Mouse (Mus musculus) hindbrain, postnatal 0 days (tissue): ENCODE results near the gene Cdk4. TPM values are rescaled to one million over a fixed set of nuclear protein-coding genes. Genes with fewer than 3 reads are reported as not detected.

Experiments
- ATAC-seq: fragments of 200-750 bp; cut with Nextera tagmentation; 2 replicates; pipeline ENCODE4 v1.8.0; 2017; ENCODE audit warnings: mild to moderate bottlenecking, moderate TSS enrichment, moderate library complexity
- DNase-seq: peaks from one replicate; pipeline ENCODE4 v3.0.0-alpha.2; 2015; ENCODE audit warnings: low spot score
- H3K27ac ChIP-seq: fragments of 300-500 bp; sonication (generic); 2 replicates; pipeline ENCODE4 v1.5.1; 2014; ENCODE audit warnings: mild to moderate bottlenecking
- H3K27me3 ChIP-seq: fragments of 300-500 bp; sonication (generic); 2 replicates; pipeline ENCODE4 v1.6.1; 2014; ENCODE audit warnings: low read length, mixed read lengths; ENCODE audit not compliant: insufficient read depth
- H3K36me3 ChIP-seq: fragments of 300-500 bp; sonication (generic); 2 replicates; pipeline ENCODE4 v1.6.1; 2014; ENCODE audit warnings: low read length, mixed read lengths; ENCODE audit not compliant: insufficient read depth
- H3K4me1 ChIP-seq: fragments of 300-500 bp; sonication (generic); 2 replicates; pipeline ENCODE4 v1.6.1; 2014; ENCODE audit warnings: antibody characterized with exemption, low read length, mixed read lengths; ENCODE audit not compliant: insufficient read depth
- H3K4me2 ChIP-seq: fragments of 300-500 bp; sonication (generic); 2 replicates; pipeline ENCODE4 v1.6.1; 2014; ENCODE audit warnings: low read depth, mild to moderate bottlenecking, low read length, moderate library complexity, mixed read lengths
- H3K4me3 ChIP-seq: fragments of 300-500 bp; sonication (generic); 2 replicates; pipeline ENCODE4 v1.5.1; 2014; ENCODE audit warnings: low read length
- H3K9ac ChIP-seq: fragments of 300-500 bp; sonication (generic); replicated peaks from 2 replicates; pipeline ENCODE4 v1.6.1; 2014; ENCODE audit warnings: mild to moderate bottlenecking, low read length, moderate library complexity, mixed read lengths
- H3K9me3 ChIP-seq: fragments of 300-500 bp; sonication (generic); 2 replicates; pipeline ENCODE4 v1.6.1; 2016; ENCODE audit warnings: low read length, mixed read lengths
- CTCF ChIP-seq: IDR thresholded peaks from 2 replicates; pipeline ENCODE4 v1.5.1; 2016; ENCODE audit warnings: antibody characterized with exemption, control low read depth, low read depth
- WGBS: fragments of 180-500 bp; shearing (Covaris S2); extraction: QIAGEN DNeasy Blood & Tissue Kit; methylation state at CpG from one replicate; pipeline ENCODE4 v1.1.7; 2014; 5-methylcytosine and 5-hydroxymethylcytosine counted together
- polyA plus RNA-seq: library from polyadenylated mRNA; unstranded; fragments of >200 nt; fragmentation: Nextera tagmentation; extraction: Ambion mirVana; gene quantifications from 2 replicates; pipeline ENCODE4 v1.2.1, GENCODE M21; 2015
- total RNA-seq: library from RNA; depleted of rRNA; stranded (reverse); fragments of >200 nt; gene quantifications from 2 replicates; pipeline ENCODE4 v1.2.3, GENCODE M21; 2014

Gene Cdk4
- total and polyA plus RNA-seq, 2 experiments from 2014 or later, result 519 to 524 TPM

DNA sequence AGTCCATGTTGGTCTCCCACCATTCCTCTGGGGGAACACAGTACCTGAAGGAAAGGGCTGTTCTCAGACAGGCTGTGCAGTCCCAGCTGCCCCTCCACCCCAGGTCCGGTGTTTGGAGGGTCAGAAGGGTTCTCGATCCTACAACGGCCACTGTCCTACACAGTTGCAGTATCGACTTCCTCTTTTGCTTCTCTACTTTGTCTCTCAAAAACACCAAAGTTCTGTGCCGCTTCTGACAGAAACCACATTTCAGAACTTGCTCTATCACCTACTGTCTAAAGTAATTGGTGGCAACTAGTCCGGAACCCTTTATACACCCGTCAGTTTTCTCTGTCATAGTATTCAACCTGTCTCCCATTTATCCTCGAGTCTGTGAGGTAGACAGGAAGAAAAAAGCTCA is 7.9 kb upstream of the Cdk4 start:
- 94% methylated on average over 8 of the region's 8 CpGs for WGBS
- ATAC-seq, result no peak
- H3K9ac ChIP-seq, result no peak overlapping the region
- H3K4me3 ChIP-seq, result no peak overlapping the region
- peaks cover 5% of the 10 kb centered on the region; the same call in 1 of the 2 replicates for H3K27me3 ChIP-seq
- H3K9me3 ChIP-seq, result no peaks in the 10 kb centered on the region
- no peak overlapping the region for H3K27ac ChIP-seq
- no peak for DNase-seq
- H3K4me1 ChIP-seq, result no peaks in the 10 kb centered on the region
- no peak overlapping the region for H3K4me2 ChIP-seq
- H3K36me3 ChIP-seq, result peaks cover 35% of the 10 kb centered on the region
- TF ChIP-seq CTCF, result no peak

DNA sequence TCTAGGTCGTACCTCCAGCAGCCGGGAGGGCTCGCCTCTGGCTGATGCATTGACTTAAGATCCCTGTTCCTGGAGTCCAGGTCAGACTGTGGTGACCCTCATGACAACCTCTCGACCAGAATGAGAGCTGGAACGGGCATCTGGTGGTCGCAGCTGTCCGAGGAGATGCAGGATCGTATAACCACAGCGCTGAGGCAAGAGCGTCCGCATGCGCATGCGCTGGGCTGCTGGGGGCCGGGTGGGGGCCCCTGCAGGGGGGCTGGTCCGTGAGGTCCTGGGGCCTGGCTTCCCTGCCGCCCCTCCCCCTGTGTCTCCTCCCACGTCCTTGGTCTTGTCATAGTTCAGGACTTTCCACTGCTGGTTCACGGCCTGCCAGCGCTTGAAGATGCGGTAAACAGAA is 6.8 kb upstream of the Cdk4 start:
- no peaks in the 10 kb centered on the region for H3K9me3 ChIP-seq
- DNase-seq, result no peak
- TF ChIP-seq CTCF, result no peak
- peaks cover 3% of the 10 kb centered on the region; the same call in 1 of the 2 replicates for H3K4me1 ChIP-seq
- no peak for ATAC-seq
- no peak overlapping the region for H3K4me2 ChIP-seq
- no peak overlapping the region for H3K27ac ChIP-seq
- 88% methylated on average over 20 of the region's 20 CpGs for WGBS
- H3K27me3 ChIP-seq, result no peaks in the 10 kb centered on the region
- H3K4me3 ChIP-seq, result no peak overlapping the region
- H3K36me3 ChIP-seq, result peaks cover 35% of the 10 kb centered on the region
- no peak overlapping the region for H3K9ac ChIP-seq

DNA sequence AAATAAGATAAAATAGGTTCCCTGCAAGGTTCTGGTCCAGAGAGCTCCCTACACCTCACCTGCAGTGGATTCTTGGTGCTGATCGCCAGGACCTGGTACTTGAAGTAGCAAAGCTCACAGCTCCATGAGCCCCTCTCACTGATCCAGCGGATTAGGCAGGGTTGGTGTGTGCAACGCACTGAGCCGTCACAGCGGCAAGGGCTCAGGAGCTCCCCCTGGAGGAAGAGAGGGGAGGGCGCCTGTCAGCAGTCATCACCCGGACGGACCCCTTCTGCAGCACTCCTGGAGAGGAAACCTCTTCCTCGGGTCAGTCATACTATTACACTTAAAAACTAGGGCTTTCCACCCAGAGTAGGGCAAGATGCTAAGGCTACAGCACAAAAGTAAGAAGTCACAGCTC is 5.2 kb upstream of the Cdk4 start:
- H3K9me3 ChIP-seq, result no peaks in the 10 kb centered on the region
- H3K4me3 ChIP-seq, result peak overlapping the region; percentile 86
- H3K27me3 ChIP-seq, result no peaks in the 10 kb centered on the region
- peak; percentile 21; the same call in 1 of the 2 replicates for ATAC-seq
- peak overlapping the region; percentile 88 for H3K4me2 ChIP-seq
- TF ChIP-seq CTCF, result peak; percentile 95
- 0% methylated on average over 9 of the region's 9 CpGs for WGBS
- peaks cover 35% of the 10 kb centered on the region for H3K36me3 ChIP-seq
- peaks cover 5% of the 10 kb centered on the region; the same call in 1 of the 2 replicates for H3K4me1 ChIP-seq
- H3K27ac ChIP-seq, result no peak overlapping the region
- peak; percentile 84 for DNase-seq
- H3K9ac ChIP-seq, result no peak overlapping the region; the same call in 1 of the 2 replicates

DNA sequence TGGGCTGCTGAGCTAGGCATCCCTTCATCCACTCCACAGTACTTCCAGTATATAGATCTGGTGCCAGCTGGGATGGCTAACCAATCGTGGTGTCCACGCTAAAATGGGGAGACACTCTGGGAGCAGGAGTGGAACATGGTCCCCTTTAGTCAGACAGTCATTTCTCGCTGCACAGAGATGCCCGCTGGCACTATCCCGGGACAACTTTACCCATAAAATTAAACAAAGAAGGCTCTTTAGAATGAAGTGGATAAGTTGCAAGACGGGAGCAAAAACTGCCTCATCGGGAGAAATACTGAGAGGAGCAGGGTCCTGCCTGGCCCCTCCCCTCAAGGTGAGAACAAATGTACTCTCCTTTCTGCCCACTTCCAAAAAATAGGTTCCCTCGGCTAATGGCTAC is 4.6 kb upstream of the Cdk4 start:
- Histone ChIP-seq H3K27me3 (no peaks in the 10 kb centered on the region), H3K9ac (peak overlapping the region; percentile 93), H3K4me1 (peaks cover 5% of the 10 kb centered on the region; the same call in 1 of the 2 replicates), H3K9me3 (no peaks in the 10 kb centered on the region), H3K27ac (peak overlapping the region; percentile 92; the same call in 1 of the 2 replicates), H3K4me3 (peak overlapping the region; percentile 86), H3K4me2 (peak overlapping the region; percentile 88), H3K36me3 (peaks cover 35% of the 10 kb centered on the region)
- no peak for TF ChIP-seq CTCF
- DNase-seq (no peak), ATAC-seq (no peak)
- 3% methylated on average over 8 of the region's 8 CpGs for WGBS

DNA sequence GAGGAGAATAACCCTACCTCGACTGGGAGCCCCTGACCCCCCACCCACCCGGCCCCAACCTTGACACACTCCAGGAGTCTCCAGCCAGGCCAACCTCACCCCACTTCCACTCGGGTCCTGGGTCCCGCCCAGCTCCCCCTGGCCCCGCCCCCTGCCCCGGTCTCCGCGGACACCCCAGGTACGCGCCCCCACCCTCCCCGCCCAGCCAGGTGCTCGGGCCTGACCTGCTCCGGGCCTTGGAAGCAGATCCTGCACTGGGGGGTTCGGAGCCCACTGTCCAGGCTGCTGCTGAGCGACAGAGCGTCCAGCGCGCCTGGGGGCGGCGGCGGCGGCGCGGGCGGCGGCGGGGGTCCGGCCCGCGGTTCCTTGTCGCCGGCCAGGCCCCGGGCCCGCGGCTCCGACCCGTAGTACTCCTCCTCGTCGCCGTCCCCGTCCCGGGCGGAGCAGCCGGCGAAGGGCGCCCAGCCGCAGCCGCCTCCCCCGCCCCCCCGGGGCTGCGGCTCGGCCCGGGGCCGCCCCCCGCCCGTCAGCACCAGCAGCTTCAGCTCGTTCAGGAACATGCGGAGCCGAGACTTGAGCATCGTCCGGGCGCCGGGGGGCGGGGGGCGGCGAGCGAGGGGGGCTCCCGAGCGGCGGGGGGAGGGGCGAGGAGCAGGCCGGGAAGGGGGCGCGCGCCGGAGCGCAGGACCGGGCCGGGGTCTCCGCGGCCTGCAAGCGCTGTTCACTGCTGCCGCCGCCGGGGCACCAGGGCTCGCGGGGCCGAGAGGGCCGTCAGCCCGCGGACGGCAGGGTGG is 4.0 kb upstream of the Cdk4 start:
- Histone ChIP-seq H3K36me3 (peaks cover 29% of the 10 kb centered on the region), H3K4me1 (peaks cover 6% of the 10 kb centered on the region; the same call in 1 of the 2 replicates), H3K4me3 (peak overlapping the region; percentile 86), H3K27me3 (no peaks in the 10 kb centered on the region), H3K9ac (peak overlapping the region; percentile 93), H3K4me2 (peak overlapping the region; percentile 88), H3K9me3 (no peaks in the 10 kb centered on the region), H3K27ac (peak overlapping the region; percentile 92)
- no peak for ATAC-seq
- under 1% methylated on average over 62 of the region's 92 CpGs for WGBS
- no peak for TF ChIP-seq CTCF
- peak; percentile 66 for DNase-seq

DNA sequence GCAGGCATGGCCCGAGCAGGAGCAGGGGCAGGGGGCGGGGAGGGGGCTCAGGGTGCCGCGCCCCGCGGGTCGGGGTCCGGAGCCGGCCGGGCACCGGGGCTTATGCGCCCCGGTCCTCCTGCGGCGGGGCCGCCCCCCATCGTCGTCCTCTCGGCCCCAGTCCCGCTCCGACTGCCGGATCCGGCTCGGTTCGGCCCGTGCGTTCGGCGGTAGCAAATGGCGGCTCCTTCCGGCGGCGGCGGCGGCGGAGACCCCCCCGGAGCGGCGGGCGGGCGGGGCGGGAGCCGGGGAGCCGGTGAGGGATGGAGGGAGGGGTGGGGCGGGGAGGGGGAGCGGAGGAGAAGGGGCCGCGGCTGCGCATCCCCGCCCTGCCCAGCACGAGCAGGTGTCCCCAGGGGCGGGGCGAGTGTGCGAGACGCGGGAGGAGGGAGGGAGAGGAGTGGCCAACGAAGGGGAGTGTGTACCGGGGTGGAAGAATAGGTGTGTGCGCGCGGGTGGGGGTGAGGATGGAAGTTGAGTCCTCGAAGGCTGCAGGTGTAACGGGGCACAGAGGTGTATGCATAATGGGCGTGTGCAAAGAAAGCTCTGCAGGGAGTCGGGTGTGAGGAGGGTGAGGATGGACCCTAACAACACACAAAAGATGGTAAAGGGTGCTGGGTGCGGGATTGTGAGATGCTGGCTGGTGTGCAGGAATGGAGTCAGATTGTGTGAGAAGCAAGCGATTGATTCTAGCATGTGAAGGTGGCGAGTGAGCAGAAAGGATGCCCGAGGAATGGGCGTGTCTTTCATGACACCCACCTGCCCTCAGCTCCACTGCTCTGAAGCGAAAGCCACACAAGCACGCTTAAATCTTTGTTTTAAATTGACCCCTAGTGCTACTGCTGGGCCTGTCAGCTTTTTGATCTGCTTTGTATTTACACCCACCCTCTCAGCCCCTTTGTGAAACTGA is 3.1 kb upstream of the Cdk4 start, which contains the start of gene March9:
March9 (minus strand) TSS at position 217 of the 949 bp plus-strand sequence.
- ATAC-seq, result peak; percentile 41
- Histone ChIP-seq H3K9me3 (no peaks in the 10 kb centered on the region), H3K4me2 (peak within 1 kb of the TSS; percentile 88), H3K27ac (peak within 1 kb of the TSS; percentile 92), H3K36me3 (peaks cover 28% of the 10 kb centered on the region), H3K4me1 (peaks cover 12% of the 10 kb centered on the region; the same call in 1 of the 2 replicates), H3K9ac (peak within 1 kb of the TSS; percentile 93), H3K4me3 (peak within 1 kb of the TSS; percentile 86), H3K27me3 (no peaks in the 10 kb centered on the region)
- 1% methylated on average over 68 of the region's 72 CpGs for WGBS
- no peak for TF ChIP-seq CTCF
- peak; percentile 93 for DNase-seq
